Mouse (Mus musculus) cerebellum, adult 18-20 months (tissue): ENCODE measurements at regions not wholly inside any gene's neighbourhood (a gene's known extent, or its start where the extent isn't known, plus 50 kb on each side); places are given as distances from the start of the nearest gene placed in this dataset.

ENCODE experiments used
- DNase-seq, 2 experiments: peaks; one replicate each; pipeline ENCODE4 v3.0.0; 2021

- no peak for DNase-seq
These were observed 114.3 kb downstream of the Dkk1 start for GRCm38 (mm10) chr19:30435054-30435738.

- DNase-seq = no peak
These were observed 98.5 kb downstream of the Dkk1 start for GRCm38 (mm10) chr19:30450869-30451542.

- DNase-seq = no peak
These were observed 97.9 kb downstream of the Dkk1 start for GRCm38 (mm10) chr19:30451543-30451920.

GRCm38 (mm10) chr19:30452671-30453070 is 96.8 kb downstream of the Dkk1 start:
- no peak for DNase-seq

- DNase-seq = no peak
These were observed 66.0 kb downstream of the Dkk1 start for GRCm38 (mm10) chr19:30483436-30483835.

- DNase-seq = no peak
These were observed 59.7 kb downstream of the Dkk1 start for GRCm38 (mm10) chr19:30489786-30490185.

GRCm38 (mm10) chr19:30490916-30491315 is 58.5 kb downstream of the Dkk1 start:
- DNase-seq = no peak
